8 mouse cellular contexts compared by ENCODE assay signal in the genomic region with DNA sequence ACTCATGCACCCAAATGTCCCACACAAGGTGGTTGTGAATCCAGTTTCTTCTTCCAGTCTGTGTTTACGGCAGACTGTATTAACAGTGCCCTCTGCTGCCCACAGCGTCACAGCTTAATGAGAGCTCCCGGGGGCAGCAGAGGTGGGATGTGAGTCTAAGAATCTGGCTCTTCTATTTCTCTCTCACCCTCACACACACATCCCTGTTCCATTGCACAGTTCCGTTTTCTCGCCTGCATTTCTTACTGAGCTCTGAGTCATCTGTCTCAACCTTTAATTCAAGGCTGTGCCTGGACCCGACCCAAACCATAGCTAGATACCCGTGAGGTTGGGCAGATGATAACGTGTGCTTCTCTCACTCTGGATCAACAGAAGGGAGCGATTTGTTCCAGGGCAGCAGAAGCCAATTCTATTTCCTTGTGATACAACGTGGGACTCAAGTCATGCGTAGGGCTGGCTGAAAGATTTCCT. TPM values are rescaled to one million over a fixed set of nuclear protein-coding genes. Genes with fewer than 3 reads are reported as not detected.
A peak's percentile ranks its signal among the peaks of the same experiment; 100 is the strongest.
DNase-seq lines count a peak whose midpoint lies in the region; ATAC-seq and TF ChIP-seq lines count a peak whose summit lies in the region.

No protein-coding gene starts in this region.

- 64% methylated on average over 11 of the region's 11 CpGs for WGBS in lung, embryonic 14.5 days
- 60% methylated on average over 11 of the region's 11 CpGs for WGBS in lung, adult 2 months
- WGBS in intestine, embryonic 16.5 days = 65% methylated on average over 11 of the region's 11 CpGs

- intact Hi-C loops in heart, postnatal 14 days (cut with DNase I) = loop anchor here (5.0 kb wide), 2 partner anchors 305 to 320 kb away; no protein-coding TSS in a partner anchor

- no peak overlapping the region for H3K4me3 ChIP-seq in lung, embryonic 14.5 days (ENCODE audit: low read depth, low read length)
- no peak overlapping the region for H3K4me3 ChIP-seq in lung, adult 2 months (replicated peaks; ENCODE audit: extremely low read depth, low read depth, low read length)
- H3K4me3 ChIP-seq in intestine, embryonic 16.5 days (ENCODE audit: low read length) = no peak overlapping the region

- no peak overlapping the region for H3K9ac ChIP-seq in lung, embryonic 14.5 days
- H3K9ac ChIP-seq in intestine, embryonic 16.5 days (ENCODE audit: low read depth, low read length) = no peak overlapping the region

- H3K4me1 ChIP-seq in lung, embryonic 14.5 days (ENCODE audit: insufficient read depth) = no peaks in the 10 kb centered on the region
- no peaks in the 10 kb centered on the region for H3K4me1 ChIP-seq in lung, adult 2 months (ENCODE audit: control insufficient read depth, insufficient read depth, low read length)
- no peaks in the 10 kb centered on the region for H3K4me1 ChIP-seq in intestine, embryonic 16.5 days (ENCODE audit: control insufficient read depth, insufficient read depth, low read length)

- peak; percentile 26 for DNase-seq in lung, embryonic 14.5 days
- DNase-seq in lung, adult 2 months = no peak
- peak; percentile 47 for DNase-seq in embryo, embryonic 10 days (ENCODE audit: low spot score)
- DNase-seq in heart, postnatal 14 days = peak; percentile 23 to 38
- peak; percentile 54 for DNase-seq in retina, embryonic 14.5 days (ENCODE audit: low spot score)
- no peak for DNase-seq in lung, postnatal 36 days
- no peak for DNase-seq in thymus, adult 18-20 months

- no peaks in the 10 kb centered on the region for H3K27me3 ChIP-seq in lung, embryonic 14.5 days (ENCODE audit: insufficient read depth, low read length)
- H3K27me3 ChIP-seq in intestine, embryonic 16.5 days (replicated peaks; ENCODE audit: control insufficient read depth, insufficient read depth, low read length) = no peaks in the 10 kb centered on the region

- no peak overlapping the region for H3K27ac ChIP-seq in lung, embryonic 14.5 days (ENCODE audit: low read depth)
- no peak overlapping the region for H3K27ac ChIP-seq in intestine, embryonic 16.5 days (ENCODE audit: low read length)

- no peaks in the 10 kb centered on the region for H3K9me3 ChIP-seq in lung, embryonic 14.5 days (ENCODE audit: low read depth, low read length)
- no peaks in the 10 kb centered on the region for H3K9me3 ChIP-seq in intestine, embryonic 16.5 days (ENCODE audit: control insufficient read depth, low read length)

- TF ChIP-seq CTCF in lung, embryonic 14.5 days (IDR thresholded peaks at IDR 0.05; ENCODE audit: low read depth) = 0 out of 2 replicates have a peak, but pooled peaks have one; percentile 24
- no peak for TF ChIP-seq CTCF in lung, adult 2 months (IDR thresholded peaks at IDR 0.05; ENCODE audit: insufficient read depth, low read length)

- no peaks in the 10 kb centered on the region for H3K36me3 ChIP-seq in lung, embryonic 14.5 days (ENCODE audit: insufficient read depth)
- no peaks in the 10 kb centered on the region for H3K36me3 ChIP-seq in intestine, embryonic 16.5 days (ENCODE audit: control insufficient read depth, insufficient read depth, low read length)

- TF ChIP-seq POLR2A in lung, adult 2 months (IDR thresholded peaks at IDR 0.05; ENCODE audit: borderline replicate concordance, extremely low read depth, low read depth, low read length) = no peak

- no peak overlapping the region for H3K4me2 ChIP-seq in lung, embryonic 14.5 days
- H3K4me2 ChIP-seq in intestine, embryonic 16.5 days (ENCODE audit: low read depth, low read length) = no peak overlapping the region

- no peak for ATAC-seq in lung, embryonic 14.5 days (ENCODE audit: insufficient read depth)
- no peak for ATAC-seq in intestine, embryonic 16.5 days

RNA-seq across cellular contexts. Expression of a gene that starts 46.3 kb away (rescaled TPM):
- polyA plus RNA-seq in lung, embryonic 14.5 days (2014; fragmentation: Nextera tagmentation; extraction: Ambion mirVana) = 1.2 and 3.1 TPM in 2 replicates
- polyA plus RNA-seq in lung, adult 2 months (2012; rRNA removed) = 30.2 and 44.3 TPM in 2 replicates
- 100 to 1,000 TPM; 182 to 194 TPM for total RNA-seq in heart, postnatal 14 days (2021)
- 6.5 and 7.5 TPM in 2 replicates for polyA plus RNA-seq in intestine, embryonic 16.5 days (2015; fragmentation: Nextera tagmentation; extraction: Ambion mirVana)

Comparison
In these comparisons a context has a peak if more than half of its experiments do, and no peak if none do; other contexts are left out.
1. DNase-seq: peak in lung, embryonic 14.5 days (single experiment), embryo, embryonic 10 days (single experiment), heart, postnatal 14 days (2 of 2) and retina, embryonic 14.5 days (single experiment); none in lung, adult 2 months (single experiment), lung, postnatal 36 days (single experiment) and thymus, adult 18-20 months (0 of 2).